Mouse (Mus musculus) cerebellum, postnatal 10 days (tissue): Measurements from ENCODE around the gene Tmem174.
A peak's percentile ranks its signal among the peaks of the same experiment; 100 is the strongest.

Source experiments
- DNase-seq, 2 experiments: peaks; one replicate each; pipeline ENCODE4 v3.0.0; 2021; ENCODE audit warnings: mixed read lengths in 2 of 2

The Tmem174 gene

DNA sequence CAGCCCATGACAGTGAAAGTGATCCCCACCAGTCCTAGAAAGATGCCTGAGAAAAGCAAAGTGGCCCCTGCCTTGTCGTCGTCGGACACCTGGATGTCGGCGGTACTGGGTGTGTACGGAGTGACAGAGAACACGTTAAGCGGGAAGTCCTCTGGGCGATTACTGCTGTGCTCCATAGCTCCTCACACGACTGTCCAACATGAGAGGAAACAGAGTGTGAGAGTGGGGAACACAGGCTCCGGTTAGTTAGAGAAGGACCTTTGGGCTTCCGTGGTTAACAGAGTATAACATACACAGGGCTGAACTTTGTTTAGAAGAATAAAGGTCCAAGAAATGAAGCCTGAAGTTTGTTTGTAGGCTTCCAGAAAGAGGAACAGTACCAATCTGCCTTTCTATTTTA is at the start of gene Tmem174:
Tmem174 (minus strand) TSS at position 266 of the 400 bp plus-strand sequence.
- no peak for DNase-seq

DNA sequence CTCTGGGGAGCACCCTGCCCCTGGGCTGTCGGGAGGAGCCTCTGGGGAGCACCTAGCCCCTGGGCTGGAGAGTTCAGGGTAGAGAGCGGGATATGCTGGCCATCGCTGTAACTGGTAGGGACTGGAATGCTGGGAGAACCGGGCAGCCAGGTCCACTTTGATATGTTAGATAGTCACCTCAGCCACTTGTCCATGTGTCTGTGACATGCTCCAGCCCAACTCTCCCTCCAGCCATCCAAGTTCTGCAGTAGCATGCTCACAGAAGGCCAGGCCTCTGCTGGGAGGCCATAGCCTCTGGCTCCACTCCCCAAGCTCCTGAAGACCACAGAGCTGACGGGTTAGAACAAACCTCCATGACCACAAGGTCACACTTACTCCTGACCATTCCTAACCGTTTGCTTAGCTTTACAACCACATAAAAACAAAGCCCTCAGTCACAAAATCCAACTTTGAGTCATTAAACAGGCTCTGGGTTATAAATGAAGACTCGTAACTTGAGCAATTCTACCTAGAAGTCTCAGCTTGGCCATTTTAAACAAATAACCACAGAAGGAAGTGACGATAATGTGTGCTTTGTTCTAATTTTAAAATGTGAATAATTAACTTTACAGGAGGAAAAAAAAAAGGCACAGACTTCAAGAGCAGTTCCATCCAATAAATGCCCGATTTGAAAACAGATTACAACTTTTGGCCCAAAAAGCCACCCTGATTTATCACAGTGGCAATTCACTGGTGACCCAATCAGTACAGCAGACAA is 47.1 kb upstream of the Tmem174 start:
- DNase-seq = no peak

DNA sequence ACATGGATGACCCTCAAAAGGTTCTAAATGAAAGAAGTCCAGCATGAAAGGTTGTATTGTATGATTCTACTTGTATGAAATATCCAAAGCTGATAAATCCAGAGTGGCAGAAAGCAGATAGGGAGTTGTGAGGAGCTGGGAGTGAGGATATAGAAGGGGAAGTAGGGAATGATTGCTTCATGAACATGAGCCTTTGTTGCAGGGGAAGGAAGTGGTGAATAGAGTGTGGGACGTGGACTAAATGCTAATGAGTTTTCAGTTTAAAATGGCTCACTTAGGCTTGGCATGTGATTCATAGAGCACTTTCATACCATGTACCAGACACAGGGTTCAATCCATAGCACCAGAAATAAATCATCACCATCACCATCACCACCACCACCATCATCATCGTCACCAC is 46.2 kb upstream of the Tmem174 start:
- no peak for DNase-seq

DNA sequence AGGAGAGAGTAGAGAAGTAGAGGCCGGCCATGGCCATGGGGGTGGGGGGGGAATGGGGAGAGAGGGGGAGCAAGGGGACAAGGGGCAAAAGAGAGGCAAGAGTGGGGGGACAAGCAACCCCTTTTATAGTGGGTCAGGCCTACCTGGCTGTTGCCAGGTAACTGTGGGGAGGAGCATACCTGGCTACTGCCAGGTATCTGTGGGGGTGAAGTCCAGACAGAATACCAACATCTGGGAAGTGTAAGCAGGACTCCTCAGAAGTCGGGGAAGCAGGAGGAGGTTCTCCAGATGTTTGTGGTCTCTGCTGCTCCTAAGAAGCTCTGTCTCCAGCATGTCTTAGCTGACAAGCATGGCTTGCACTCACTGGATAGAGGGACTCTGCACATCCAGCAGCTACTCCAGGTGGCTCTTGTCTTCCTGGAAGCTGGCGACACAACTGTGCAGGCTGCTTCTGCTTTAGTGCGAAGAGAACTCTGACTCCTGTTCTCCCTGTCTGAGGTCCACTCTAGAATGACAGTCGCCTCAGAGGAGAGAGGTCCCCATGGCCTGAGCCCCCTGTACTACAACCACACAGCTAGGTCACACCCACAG is 43.4 kb upstream of the Tmem174 start:
- no peak for DNase-seq

DNA sequence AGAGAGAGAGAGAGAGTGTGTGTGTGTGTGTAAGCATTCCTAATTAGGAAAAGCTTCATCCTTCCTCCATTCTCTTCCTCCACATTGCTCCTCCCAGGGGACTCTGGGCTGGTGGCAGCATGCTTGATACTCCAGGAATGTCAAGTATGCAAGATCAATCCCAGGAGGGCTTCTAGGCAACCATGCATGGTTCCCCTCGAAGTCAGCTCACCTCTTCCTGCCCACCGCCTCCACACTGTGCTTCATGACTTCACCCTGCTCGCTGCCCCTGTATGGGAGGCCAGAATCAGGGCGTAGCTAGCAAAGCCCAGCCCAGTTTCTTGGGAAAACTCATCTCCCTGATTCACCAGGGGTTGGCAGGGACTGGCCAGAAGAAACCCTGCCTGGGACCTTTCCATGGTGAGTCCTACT is 42.4 kb upstream of the Tmem174 start:
- no peak for DNase-seq

DNA sequence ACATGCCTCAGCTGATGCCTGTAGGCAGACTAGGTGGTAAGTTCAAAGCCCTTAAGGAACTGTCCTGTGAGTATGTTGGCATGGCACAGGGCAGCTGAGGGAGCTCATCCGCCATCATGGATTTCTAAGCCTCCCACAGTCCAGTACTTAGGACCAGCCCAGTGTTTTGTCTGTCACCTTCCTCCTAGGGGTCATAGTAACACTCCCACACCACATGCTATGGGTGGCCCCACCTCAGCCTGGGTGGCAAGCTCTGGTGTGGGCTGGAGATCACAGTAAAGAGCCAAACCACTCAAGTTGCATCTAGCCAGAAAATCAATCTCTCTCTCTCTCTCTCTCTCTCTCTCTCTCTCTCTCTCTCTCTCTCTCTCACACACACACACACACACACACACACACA is 42.0 kb upstream of the Tmem174 start:
- DNase-seq = no peak

DNA sequence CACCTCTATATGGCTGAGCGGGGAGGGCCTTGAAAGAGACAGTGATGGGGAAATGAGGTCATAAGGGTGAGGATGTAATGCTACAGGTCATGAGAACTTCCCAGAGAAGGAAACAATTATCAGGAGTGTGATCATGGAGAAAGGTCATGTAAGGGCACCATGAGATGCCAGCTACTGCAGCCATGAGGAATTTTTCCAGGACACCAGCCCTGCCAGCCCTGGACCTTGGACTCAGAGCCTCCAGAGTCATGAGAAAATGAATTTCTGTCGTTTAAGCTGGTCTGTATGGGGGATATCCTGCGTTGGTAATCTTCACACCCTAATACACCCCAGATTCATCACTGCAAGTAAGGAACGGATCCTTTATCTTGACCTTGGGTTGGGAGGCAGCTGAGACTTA is 36.7 kb upstream of the Tmem174 start:
- DNase-seq = no peak

DNA sequence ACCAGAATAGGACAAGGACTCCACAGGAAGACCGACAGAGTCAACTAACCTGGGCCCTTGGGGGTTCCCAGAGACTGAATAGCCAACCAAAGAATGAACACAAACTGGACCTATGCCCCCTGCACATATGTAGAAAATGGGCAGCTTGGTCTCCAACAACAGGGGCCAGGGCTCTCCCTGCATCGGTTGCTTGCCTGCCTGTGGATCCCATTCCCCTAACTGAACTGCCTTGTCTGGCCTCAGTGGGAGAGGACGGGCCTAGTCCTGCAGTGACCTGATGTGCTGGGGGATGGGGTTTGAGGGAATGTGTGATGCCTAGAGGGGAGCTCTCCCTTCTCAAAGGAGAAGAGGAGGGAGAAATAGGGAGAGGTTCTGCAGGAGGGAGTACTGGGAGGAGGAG is 32.1 kb upstream of the Tmem174 start:
- no peak for DNase-seq

DNA sequence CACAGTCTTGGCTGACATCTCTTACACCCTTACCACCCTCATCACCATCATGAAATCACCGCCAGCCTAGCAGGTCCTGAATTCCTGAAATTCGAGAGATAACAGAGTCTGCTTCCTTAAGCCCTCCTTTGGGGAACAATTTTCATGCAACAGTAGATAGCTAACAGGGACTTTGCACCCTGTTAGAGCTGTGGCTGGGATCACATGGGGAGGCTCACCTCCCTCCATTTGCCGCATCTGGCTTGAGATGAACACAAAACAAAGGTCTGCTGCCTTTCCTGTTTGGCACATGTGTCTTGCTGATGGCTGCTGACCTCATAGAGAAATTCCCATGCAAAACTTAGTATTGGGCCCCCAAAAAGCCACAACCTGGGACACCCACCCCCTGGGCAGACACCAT is 30.1 kb upstream of the Tmem174 start:
- DNase-seq = no peak

DNA sequence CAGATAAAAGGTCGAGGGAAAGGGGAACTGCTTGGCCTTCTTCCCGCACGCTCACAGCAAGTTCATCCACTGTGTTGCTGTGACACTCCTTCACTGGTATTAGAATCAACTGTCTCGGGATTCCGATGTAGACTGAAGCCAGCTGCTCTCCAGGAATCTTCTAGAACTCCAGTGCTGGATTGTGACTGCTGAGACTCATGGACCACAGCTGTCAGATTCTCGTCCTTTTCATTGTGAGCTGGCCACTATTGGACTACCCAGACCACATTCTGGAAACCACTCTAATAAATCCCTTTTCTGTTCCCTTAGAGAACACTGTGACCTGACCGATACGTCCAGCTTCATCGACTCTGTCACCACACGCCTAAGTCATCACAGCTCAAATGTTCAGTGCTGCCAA is 28.0 kb upstream of the Tmem174 start:
- DNase-seq = no peak

DNA sequence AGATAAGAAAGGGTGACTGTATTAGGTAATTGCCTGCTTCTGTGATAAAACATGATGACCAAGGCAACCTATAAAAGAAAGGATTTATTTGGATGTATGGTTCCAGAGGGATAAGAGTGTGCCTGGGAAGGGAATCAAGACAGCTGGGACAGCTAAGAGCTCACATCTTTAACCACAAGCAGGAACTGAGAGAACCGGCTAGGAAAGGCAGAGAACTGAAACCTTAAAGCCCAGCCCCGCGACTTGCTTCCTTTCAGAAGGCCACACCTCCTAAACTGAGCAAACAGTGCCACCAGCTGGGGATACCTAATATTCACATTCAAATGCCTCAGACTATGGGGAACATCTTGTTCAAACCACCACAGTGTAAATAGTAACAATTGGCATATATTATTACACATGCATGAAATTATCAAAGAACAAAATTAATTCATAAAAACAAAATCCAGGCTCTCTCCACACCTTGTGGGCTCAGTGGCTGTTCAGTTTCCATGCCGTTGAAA is 25.0 kb upstream of the Tmem174 start:
- no peak for DNase-seq

DNA sequence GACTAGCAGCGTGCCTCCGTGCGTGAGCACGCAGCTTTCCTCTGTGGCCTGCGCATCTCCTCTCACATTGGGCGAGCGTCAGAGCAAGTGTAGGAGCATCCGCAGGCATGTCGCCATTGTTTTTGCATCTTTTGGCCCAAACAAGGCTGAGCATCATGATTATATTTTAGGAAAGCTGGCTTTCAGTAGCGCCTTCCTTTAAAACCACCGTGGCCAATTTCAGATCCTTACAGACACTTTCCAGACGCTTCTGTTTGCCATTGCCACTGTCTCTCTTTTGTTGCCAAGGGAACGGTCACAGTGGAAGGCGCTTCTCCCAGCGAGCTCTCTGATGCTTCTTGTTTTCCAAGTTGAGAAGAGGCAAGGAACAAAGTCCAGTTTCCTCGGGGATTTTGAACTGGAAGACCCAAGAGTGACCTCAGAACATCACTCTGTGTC is 18.8 kb upstream of the Tmem174 start:
- DNase-seq = peak in 1 of 2 experiments; percentile 11

DNA sequence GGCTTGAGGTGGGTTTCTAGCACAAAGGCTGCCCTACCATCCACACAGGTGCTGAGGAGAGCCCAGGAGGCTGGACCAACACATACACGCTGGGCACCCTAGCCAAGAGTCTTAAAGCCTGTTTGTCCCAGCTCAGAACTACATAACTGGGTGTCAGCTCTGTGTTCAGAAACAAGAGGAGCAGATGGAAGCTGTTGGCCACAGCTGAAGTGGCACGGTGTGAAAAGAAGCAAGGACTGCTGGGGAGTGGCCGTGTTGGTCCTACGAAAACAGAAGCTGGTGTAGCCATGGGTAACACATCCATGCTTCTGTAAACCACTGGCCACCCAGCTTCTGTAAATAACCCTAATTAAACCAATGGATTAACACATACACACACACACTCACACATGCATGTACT is 18.1 kb upstream of the Tmem174 start:
- no peak for DNase-seq

DNA sequence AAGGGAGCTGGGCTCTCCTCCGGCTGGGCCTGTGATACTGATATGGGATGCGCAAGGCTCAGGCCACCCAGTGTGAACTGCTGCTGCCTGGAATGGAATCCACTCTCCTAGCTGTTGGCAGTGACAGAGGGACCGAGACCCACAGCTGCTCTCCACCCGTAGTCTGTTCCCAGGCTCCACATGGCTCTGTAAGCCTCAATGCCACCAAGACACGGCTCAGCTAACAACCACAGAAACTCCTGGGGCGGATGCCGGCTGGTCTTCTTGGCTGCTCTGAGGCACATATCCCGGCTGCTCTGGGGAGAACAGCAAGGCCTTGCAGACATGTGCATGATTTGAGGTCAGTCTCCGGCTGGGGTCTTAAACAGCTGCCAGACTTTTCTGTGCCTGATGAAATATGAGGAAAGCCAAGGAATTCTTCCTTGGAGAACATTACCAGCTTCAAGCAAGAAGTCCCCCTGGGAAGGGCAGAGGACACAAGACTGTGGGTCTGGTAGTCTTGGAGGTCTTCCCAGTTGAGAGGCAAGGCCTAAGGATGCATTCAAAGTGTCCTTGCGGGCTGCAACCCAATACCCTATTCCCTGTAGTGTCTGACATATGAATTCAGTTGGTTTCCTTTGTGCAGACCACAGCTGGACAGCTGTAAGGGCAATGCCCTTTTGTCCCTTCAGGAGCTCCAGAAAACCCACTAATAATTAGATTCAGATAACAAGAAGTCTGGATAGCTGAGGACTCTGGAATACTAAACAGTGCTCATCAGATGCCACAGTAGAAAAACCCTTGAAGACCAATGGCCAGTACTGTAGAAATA is 17.1 kb upstream of the Tmem174 start:
- DNase-seq = peak; percentile 69 to 83

DNA sequence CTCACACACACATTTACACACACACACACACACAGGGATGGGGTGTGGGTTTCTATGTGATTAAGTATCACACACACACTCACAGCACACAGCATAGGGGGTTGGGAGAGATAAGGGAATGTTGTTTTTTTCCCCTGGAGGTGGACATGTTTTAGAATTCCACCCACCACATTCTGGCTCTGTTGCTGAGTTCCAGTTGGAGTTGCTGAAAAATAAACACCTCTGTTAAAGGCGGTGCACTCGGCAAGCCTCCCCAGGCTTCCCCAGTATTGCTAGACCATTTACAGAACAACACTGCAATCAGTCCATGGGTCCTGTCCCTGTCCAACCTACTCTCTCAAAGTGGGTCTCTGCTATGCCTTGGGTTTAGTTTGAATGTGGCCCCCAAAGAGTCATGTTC is 15.0 kb upstream of the Tmem174 start:
- no peak for DNase-seq

DNA sequence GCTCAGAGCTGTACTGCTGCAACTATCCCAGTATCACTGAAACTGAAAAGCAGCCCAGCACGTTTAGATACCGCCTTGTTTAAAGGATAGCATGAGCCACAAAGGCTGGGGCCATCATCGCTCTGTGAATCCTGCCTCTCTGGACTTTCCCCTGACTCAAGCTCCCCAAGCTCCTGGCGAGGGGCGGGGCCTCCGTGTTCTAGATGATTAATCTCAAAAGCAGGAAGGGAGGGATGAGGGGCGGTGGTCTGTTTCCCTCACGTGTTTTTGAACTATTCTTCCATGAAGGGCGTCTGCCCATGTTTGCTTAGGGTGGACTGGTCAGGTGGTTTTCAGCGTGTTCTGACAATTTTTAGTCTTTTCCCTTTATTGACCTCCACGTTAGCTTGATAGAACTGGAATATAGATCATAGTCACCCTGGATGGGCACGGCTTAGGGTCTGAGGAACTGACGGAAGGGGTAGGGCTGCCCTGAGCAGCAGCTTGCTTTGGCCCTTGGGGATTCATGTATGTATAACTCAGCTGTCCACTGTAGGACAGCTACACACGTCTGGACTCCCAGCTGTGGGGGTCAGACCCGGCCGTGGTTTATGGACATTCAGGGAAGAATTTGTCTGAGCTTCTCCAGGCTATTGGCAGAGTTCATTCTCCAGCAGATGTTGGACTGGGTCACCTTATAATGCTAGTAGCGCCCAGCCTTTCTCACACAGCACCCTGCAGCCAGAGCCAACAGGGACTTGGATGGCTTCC is 14.2 kb upstream of the Tmem174 start:
- DNase-seq = peak in 1 of 2 experiments; percentile 10

DNA sequence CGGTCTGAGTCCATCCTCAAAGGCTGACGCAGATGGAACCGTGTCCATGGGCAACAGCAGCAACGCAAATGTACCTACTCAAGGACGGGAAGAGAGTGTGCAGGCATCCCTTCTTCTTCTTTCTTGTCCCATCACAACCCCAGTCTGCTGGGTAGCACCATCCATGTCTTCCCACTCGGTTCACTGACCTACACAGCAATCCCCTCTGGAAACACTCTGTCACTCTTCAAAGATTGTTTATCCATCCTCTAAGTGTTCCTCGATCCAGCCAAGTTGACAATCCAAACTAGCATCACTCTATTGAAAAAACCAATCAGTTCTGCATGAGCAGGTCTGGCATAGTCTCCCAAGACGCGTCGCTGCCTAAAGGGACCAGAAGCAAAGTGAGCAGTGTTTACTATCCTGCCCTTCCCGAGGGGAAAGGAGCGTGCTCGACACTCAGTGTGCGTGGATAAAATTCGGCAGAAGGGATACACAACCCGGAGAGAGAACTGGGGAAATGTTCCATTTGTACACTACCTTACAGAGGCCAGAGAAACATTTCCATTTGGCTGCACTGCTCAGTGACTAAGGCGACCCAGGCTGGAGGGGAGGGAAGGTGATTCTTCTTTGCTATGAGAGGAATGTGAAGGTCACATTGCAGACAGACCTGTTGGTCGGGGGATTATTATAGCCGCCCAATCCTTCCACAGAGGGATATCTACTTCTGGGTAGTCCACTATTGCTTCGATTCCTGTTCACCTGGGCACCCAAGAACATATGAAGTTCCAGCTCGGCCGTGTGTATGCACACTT is 10.8 kb upstream of the Tmem174 start:
- peak in 1 of 2 experiments; percentile 11 for DNase-seq

DNA sequence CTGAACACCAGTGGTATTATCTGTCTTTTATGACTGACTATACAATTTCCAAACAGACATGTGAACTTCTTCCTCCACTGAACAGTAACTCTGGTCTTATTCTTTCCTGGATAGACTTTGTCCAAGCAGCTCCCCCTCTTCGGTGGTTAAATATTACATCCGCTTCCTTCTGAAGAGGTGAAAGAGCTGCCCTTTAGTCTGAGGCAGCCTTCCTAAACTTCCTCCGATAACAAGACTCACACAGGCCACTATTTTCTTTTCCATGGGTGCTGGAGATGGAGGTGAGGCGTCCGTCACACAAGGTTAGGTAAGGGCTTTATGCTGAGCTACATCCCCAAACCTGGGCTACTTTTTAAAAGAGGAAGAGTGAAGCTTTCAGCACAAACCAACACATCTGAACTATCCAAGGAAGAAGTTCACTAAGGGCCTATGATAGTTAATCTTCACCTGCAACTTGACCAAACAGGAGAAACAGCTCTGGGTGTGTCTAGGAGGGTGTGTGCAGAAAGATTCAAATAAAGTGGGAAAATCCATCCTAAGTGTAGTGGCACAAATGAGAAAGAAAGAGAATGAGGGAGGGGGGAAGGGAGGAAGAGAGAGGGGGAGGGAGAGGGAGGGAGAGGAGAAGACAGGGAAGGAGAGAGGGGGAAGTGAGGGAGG is 1.4 kb upstream of the Tmem174 start:
- no peak for DNase-seq

DNA sequence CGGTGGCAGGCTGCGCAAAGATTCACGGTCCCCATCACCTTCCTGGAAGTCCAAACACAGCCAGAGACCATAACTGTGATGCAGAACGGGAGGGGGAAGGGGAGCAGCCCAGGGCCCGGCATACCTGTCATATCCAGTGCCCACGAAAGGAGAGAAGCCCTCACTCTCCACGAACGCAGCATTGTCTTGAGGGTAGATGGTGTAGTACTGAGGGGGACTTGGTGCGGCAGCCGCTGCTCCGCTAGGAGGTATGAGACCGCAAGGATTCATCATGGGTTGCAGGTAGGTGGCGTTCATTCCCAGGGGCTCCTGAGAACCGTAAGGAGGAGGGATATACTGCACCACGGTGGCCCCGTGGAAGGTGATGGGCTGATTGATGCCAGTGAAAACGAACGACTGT is 639 bp downstream of the Tmem174 start:
- no peak for DNase-seq

DNA sequence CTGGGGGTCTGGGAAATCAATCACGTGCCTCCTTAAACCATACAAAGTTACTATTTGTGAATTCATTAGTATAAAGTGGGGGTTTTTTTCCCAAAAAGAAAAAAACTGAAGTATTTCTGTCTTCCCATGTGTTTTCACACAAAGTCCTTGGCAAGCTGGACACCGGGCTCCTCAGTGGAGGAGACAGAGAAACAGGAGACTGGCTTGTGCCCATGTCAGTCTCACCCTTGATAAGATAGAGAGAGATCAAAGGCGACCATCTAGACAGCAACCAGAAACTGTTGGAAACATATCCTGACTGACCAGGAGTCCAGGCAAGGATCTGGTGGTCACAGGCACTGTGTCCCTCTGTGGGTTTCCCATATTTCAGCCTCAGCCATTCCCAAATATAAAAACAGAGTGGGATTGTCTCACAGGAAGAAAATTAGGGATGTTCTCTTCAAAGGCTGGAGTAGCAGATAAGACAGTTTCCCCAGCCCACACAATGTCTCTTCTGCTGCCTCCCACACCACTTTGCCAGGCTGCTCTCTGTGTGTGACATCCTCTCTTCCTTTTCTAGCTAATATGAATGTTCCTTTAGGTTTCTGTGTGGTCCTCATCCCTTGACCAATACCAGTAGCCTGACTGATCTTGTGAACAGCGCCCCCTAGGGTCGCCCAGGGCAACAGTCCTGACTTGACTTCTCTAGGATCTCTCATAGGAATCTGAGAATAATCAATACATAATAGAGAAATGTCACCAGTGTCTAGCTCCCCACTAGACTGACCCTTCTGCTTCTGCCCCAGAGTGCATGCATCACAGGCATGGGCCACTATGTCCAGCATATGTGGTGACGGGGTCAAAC is 3.3 kb downstream of the Tmem174 start:
- peak; percentile 27 to 40 for DNase-seq
